Mouse (Mus musculus): ENCODE measurements around the gene Hsd17b14.
"Not testable (repeated sequence)": the region's sequence is repeated elsewhere in the genome, so short reads cannot be mapped to it uniquely, and the experiment has no call there.

Hsd17b14 gene

GRCm38 (mm10) chr7:45554744-45555143 lies at the start of gene Hsd17b14:
Gene Hsd17b14, plus strand, starts transcription at chr7:45554893.
- DNase-seq = no peak

GRCm38 (mm10) chr7:45507583-45507982 lies 47.1 kb upstream of the Hsd17b14 start:
- DNase-seq = peak in 1 of 2 experiments; percentile 41

DNA sequence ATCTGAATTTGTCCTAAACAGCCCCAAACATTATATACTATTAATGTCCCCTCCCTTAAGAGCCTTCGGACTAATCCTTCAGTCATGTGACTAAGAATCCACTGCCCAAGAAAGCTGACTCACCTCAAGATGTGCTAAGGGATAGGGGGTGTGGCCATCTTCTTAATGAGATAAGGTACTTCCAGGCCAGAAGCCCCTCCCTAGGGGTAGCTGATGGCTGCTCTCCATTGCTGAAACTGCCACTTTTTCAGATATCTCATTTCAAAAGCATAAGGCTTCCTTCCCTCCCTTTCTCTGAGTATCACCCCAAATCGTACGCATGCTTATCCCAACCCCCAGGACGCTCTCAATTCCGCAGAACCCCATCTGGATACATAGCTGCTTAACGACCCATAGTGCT lies 46.1 kb upstream of the Hsd17b14 start:
- DNase-seq = no peak

GRCm38 (mm10) chr7:45509181-45509882 lies 45.4 kb upstream of the Hsd17b14 start:
- DNase-seq = no peak

- DNase-seq = peak; percentile 87 to 91
Measured at GRCm38 (mm10) chr7:45509912-45510787, 44.5 kb upstream of the Hsd17b14 start, which contains the start of gene Nucb1. Gene Nucb1, minus strand, starts transcription at chr7:45510406.

DNA sequence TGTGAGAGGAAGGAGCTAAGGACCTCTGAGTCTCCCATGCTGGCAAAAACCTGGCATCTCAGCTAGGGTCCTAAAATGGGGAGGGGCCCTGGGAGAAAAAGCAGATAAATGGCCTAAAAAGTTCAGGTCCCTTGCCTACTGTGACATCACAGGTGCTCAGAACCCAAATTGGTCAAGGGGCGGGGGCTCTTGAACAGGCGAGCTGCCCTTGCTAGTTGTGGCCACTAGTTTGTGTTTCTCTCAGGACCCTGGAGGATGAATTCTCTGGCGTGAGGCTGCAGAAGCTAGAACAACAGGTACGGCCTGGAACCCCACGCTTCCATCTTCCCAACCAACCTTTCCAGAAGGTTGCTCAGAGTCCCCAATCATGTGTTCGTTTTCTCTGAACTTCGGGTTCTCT lies 40.3 kb upstream of the Hsd17b14 start:
- DNase-seq = no peak

DNA sequence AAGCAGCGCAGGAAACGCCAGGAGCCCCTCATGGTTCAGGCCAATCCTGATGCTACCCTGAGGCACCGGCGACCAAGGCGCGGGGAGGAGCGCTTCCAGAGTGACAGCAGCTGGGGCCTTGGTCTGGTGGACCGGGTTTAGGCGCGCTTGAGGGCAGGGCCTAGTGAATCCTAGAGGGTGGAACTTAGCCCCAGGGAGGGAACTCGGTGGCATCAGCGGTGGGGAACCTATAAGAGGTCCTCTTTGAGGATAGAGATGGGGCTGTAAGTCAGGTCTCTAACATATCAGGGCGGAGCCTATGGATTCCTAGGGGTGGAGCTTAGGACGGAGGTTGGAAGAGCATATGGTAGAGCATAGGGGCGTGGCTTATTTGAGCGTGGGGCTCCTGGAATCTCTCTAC lies 39.3 kb upstream of the Hsd17b14 start:
- no peak for DNase-seq

DNA sequence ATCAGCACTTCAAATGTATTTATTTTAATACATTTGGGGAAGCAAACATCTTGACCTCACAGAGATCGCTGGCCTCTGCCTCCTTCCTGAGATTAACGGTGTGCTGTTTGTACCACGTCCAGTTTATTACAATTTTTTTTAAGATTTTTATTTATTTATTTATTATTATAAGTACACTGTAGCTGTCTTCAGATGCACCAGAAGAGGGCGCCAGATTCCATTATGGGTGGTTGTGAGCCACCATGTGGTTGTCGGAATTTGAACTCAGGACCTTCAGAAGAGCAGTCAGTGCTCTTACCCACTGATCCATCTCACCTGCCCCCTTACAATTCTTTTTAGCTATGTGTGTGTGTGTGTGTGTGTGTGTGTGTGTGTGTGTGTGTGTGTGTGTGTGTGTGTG lies 37.8 kb upstream of the Hsd17b14 start:
- not testable (repeated sequence) for DNase-seq

GRCm38 (mm10) chr7:45518618-45519017 lies 36.1 kb upstream of the Hsd17b14 start:
- DNase-seq = no peak

GRCm38 (mm10) chr7:45519345-45520120 lies 35.2 kb upstream of the Hsd17b14 start:
- no peak for DNase-seq

GRCm38 (mm10) chr7:45520605-45521004 lies 34.1 kb upstream of the Hsd17b14 start:
- no peak for DNase-seq

DNA sequence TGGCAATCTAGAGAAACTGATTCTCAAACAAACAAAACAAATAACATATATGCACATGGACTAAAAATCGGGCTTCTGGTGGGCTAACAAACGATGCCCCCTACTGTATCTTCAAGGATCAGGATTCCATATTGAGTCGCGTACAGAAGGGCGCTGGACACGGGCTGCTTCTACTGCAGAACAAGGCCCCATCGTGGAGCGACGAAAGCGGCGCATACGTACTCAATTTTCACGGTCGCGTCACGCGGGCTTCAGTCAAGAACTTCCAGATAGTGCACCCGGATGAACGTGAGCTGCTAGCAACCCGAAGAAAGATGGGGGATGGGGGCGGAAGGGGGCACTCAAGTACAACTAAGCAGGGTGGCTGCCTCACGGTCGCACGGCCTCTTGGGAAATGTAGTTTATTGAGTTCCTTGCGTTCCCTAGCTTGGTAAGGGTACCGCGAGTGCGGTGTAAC lies 32.9 kb upstream of the Hsd17b14 start:
- peak; percentile 80 for DNase-seq

DNA sequence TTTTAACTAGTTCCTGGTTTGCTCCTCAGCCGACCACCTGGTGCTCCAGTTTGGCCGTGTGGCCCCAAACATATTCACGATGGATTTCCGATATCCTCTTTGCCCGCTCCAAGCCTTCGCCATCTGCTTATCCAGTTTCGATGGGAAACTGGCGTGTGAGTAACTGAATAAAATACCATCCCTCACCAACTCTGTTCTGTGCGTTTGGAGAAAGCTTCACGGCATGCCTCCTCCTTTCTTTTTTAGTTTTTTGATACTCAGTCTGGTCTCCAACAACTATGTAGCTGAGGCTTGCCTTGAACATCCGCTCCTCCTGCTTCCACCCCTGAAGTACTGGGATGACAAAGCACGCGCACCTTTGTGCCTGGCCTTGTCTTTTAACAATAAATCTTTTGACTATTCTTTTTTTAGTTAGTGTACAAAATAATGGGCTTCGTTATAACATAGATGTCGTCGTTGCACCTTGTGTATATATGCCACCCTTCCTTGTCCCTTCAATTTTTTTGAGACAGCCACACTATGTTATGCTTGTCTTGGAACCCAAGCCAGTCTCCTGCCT lies 32.4 kb upstream of the Hsd17b14 start:
- DNase-seq = no peak

DNA sequence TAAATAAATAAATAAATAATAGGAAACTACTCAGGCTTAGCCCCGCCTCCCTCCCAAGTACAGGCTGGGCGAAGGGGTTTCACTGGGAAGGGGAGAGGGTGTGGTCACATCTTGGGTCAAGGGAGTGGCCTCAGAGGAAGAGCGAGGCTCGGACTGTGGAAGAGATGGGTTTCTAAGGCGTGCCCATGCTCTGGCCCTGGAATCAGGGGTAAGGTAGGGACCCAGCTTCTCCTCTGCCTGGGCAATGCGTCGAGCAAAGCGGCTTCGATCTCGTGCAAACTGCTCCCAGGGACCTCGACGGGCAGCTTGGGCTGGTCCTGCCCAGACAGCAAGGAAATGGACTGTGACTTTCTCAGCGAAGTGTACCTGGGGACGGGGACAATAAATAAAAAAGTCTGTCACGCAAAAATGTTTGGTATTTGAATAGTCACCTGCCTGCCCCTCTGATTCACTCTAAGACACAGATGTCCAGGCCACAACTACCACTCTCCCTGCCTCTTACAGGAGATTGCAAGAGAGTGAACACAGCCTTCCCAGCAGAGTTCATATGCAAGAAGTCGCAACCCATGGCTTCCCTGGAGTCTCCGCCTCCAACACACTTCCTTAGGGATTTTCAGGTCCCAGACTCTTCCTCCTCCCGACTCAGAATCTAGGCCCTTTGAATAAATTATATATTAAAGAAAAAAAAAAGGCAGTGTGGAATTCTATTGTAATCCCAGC lies 31.6 kb upstream of the Hsd17b14 start:
- DNase-seq = no peak

DNA sequence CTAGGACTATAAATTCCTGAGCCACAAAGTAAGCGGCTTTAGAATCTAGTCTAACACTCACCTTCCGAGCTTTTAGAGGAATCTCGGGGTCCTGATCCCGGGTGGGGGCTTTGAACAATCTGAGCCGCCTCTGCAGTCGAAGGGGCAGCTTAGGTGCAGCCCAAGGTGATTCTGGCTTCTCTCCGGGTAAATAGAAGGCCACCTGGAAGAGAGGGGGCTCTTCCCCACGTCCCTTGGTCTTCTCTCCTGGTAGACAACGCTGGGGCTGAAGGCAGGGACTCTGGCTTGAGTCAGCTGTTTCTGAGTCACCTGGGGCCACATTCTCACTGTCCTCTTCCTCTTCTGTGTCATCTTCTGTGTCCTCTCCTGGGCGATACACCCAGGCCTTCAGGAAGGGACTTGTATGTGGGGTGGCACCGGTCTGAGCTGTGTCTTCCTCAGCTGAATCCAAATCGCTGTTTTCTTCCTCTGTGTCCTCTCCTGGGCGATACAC lies 31.0 kb upstream of the Hsd17b14 start:
- DNase-seq = no peak

DNA sequence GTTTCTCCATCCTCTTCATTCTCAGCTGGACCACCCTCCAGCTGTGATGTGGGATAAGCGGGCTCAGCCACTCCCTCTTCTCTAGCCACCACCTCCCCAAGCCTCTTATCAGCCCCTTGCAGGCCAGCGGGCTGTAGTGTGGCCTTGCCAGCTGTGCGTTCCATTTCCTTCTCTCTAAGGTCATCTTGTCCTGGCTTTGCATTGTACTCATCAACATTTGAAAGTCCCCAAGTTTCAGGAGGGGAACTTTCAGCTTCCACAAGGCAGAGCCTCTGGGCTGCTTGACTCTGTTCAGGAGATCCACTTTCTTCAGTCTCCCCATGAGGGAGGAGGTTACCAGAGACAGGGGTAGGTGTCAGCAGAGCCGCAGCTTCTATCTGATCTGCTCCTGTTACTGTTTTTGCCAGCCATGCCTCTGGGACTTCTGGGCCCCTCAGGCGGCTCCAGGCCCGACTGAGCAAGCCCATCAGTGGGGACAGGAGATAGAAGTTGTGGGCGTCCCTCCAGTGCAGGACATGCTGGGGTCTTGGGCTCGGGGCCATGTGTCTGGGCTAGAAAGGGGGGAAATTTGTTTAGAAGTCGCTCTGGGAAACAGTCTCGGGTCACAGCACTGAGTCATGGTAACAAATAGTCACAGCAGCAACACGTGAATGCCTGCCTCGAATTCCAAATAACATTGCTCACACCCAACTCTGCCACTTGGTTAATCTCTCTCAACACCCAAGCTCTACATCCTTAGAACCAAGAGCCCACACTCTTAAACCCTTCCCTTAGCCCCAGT lies 29.7 kb upstream of the Hsd17b14 start:
- DNase-seq = no peak

- peak; percentile 94 to 98 for DNase-seq
Measured at GRCm38 (mm10) chr7:45525809-45526473, 28.8 kb upstream of the Hsd17b14 start, which contains the start of the genes Ppp1r15a and Plekha4. Gene Ppp1r15a, minus strand, starts transcription at chr7:45526268. Gene Plekha4, plus strand, starts transcription at chr7:45526330.

DNA sequence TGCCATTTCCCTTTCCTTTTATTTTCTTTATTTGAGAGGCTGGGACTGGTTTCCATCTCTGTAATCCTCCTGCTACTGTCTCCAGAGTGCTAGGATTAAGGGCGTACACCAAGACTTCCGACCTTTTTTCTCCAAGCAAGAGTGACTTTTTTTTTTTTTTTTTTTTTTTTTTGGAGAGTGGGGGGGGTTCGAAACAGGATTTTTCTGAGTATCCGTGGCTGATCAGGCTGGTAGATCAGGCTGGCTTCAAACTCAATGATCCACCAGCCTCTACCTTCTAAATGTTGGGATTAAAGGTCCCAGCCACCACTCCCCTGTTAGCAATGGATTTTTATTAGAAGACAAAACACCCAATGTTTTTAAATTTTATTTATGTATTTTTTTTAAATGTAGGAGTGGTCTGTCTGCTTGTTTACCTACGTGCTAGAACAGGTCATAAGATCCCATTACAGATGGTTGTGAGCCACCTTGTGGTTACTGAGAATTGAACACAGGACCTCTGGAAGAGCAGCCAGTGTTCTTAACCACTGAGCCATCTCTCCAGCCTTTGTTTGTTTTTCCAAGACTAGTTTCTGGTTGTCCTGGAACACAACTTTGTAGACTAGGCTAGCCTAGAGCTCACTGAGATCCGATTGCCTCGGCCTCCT lies 28.1 kb upstream of the Hsd17b14 start:
- DNase-seq = peak in 1 of 2 experiments; percentile 46

GRCm38 (mm10) chr7:45527169-45527568 lies 27.5 kb upstream of the Hsd17b14 start:
- DNase-seq = not testable (repeated sequence)

- DNase-seq = no peak
Measured at GRCm38 (mm10) chr7:45529461-45529860, 25.2 kb upstream of the Hsd17b14 start.

Measured in cerebellum, postnatal 36 days (tissue).